Mouse (Mus musculus) cerebellum, adult 2 months (tissue): ENCODE data around the gene Itga5.

Experiments
- CTCF ChIP-seq: fragments of 200-500 bp; IDR thresholded peaks from 2 replicates; pipeline ENCODE4 v1.5.1; 2011; ENCODE audit warnings: low read depth, mild to moderate bottlenecking, control low read depth, low read length, moderate library complexity, borderline replicate concordance; ENCODE audit not compliant: insufficient read depth
- POLR2A ChIP-seq: fragments of 200-500 bp; IDR thresholded peaks from 2 replicates; pipeline ENCODE4 v1.6.1; 2011; ENCODE audit warnings: low read length, control low read depth, borderline replicate concordance; ENCODE audit not compliant: insufficient read depth

- no peak for TF ChIP-seq CTCF
- TF ChIP-seq POLR2A, result no peak
Measured at GRCm38 (mm10) chr15:103345789-103346188, 20.8 kb downstream of the Itga5 start.
